Mouse (Mus musculus) layer of hippocampus, adult 11-12 months (tissue): ENCODE measurements around the gene Stard10.

Experiments
- DNase-seq: peaks from one replicate; pipeline ENCODE4 v3.0.0; 2022; ENCODE audit warnings: low spot score

Gene Stard10

GRCm38 (mm10) chr7:101373082-101373481, 56.2 kb downstream of the Stard10 start:
- DNase-seq: no peak

GRCm38 (mm10) chr7:101374155-101374554, 57.3 kb downstream of the Stard10 start:
- peak; percentile 71 for DNase-seq

GRCm38 (mm10) chr7:101376701-101377340, 59.9 kb downstream of the Stard10 start:
- no peak for DNase-seq

GRCm38 (mm10) chr7:101377741-101378262, 60.9 kb downstream of the Stard10 start:
- no peak for DNase-seq

- DNase-seq: no peak
Measured at GRCm38 (mm10) chr7:101378285-101378684, 61.4 kb downstream of the Stard10 start.

- DNase-seq: no peak
Measured at GRCm38 (mm10) chr7:101378796-101379465, 62.0 kb downstream of the Stard10 start.

- no peak for DNase-seq
Measured at GRCm38 (mm10) chr7:101379732-101380131, 62.8 kb downstream of the Stard10 start.

- no peak for DNase-seq
Measured at GRCm38 (mm10) chr7:101381512-101381911, 64.6 kb downstream of the Stard10 start.

- peak; percentile 70 for DNase-seq
Measured at GRCm38 (mm10) chr7:101382378-101382777, 65.5 kb downstream of the Stard10 start.

GRCm38 (mm10) chr7:101383756-101384155, 66.9 kb downstream of the Stard10 start:
- DNase-seq: peak; percentile 56

- DNase-seq: no peak
Measured at GRCm38 (mm10) chr7:101384931-101385330, 68.0 kb downstream of the Stard10 start.

GRCm38 (mm10) chr7:101385331-101385733, 68.4 kb downstream of the Stard10 start:
- DNase-seq: no peak

- DNase-seq: no peak
Measured at GRCm38 (mm10) chr7:101385866-101386452, 69.1 kb downstream of the Stard10 start.

GRCm38 (mm10) chr7:101389256-101389655, 72.4 kb downstream of the Stard10 start:
- DNase-seq: no peak

GRCm38 (mm10) chr7:101391909-101392479, 75.1 kb downstream of the Stard10 start:
- DNase-seq: no peak

GRCm38 (mm10) chr7:101393015-101393414, 76.1 kb downstream of the Stard10 start:
- no peak for DNase-seq

GRCm38 (mm10) chr7:101393694-101394504, 77.0 kb downstream of the Stard10 start:
- DNase-seq: no peak

- no peak for DNase-seq
Measured at GRCm38 (mm10) chr7:101394569-101394968, 77.7 kb downstream of the Stard10 start.

GRCm38 (mm10) chr7:101395471-101395870, 78.6 kb downstream of the Stard10 start:
- DNase-seq: no peak
